Mouse (Mus musculus) cortical plate, adult 2 months (tissue): ENCODE measurements around the gene Pld2.

Experiments used
- CTCF ChIP-seq: fragments of 200-500 bp; IDR thresholded peaks from 2 replicates; pipeline ENCODE4 v1.5.1; 2011; ENCODE audit warnings: mild to moderate bottlenecking, control low read depth, low read length; ENCODE audit not compliant: insufficient read depth; ENCODE audit errors: extremely low read depth
- POLR2A ChIP-seq: fragments of 200-500 bp; IDR thresholded peaks from 2 replicates; pipeline ENCODE4 v1.6.1; 2011; ENCODE audit warnings: mild to moderate bottlenecking, low read length, control low read depth; ENCODE audit not compliant: insufficient read depth; ENCODE audit errors: extremely low read depth

GRCm38 (mm10) chr11:70563470-70564275 lies 23.8 kb downstream of the Pld2 start:
- TF ChIP-seq CTCF (no peak), POLR2A (no peak)
